14 mouse cellular contexts compared by ENCODE assay signal in the genomic region with DNA sequence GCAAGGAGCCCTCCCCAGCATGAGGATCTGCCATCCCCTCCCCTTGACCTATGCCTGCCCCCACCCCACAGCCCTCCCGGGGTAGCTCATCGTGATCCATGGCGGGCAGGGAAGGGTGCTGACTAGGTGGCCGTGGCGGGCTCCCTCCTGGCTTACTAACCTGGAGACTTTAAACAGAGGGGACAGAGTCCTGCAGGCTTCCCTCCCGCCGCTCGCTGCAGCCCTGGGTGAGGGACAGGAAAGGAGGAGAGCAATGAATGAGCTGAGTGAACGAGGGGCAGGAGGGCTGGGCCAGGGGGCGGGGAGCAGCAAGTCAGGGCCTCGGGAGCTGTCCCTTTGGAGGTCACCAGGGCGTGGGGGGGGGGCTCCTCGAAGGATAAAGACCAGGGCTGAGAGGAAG. TPM values are rescaled to one million over a fixed set of nuclear protein-coding genes. Genes with fewer than 3 reads are reported as not detected.
A peak's percentile ranks its signal among the peaks of the same experiment; 100 is the strongest.
DNase-seq lines count a peak whose midpoint lies in the region; ATAC-seq and TF ChIP-seq lines count a peak whose summit lies in the region.
"Had no signal": no experiment of that assay in that cellular context is flagged by ENCODE, and none has a peak within 500 bp of the region (broad histone marks: within the 10 kb centered on the region; RNA-seq: fewer than 3 reads in every experiment).

No protein-coding gene starts in this region.

- H3K4me2 ChIP-seq in forebrain, postnatal 0 days (ENCODE audit: low read depth), result no peak overlapping the region
- peak overlapping the region; percentile 14; the same call in 1 of the 2 replicates for H3K4me2 ChIP-seq in neural tube, embryonic 12.5 days (replicated peaks)
- H3K4me2 ChIP-seq in neural tube, embryonic 15.5 days, result no peak overlapping the region
- H3K4me2 ChIP-seq: lung, embryonic 15.5 days had no signal

- under 1% methylated on average over 13 of the region's 13 CpGs for WGBS in forebrain, embryonic 10.5 days
- 27% methylated on average over 13 of the region's 13 CpGs for WGBS in forebrain, postnatal 0 days
- WGBS in neural tube, embryonic 12.5 days, result 3% methylated on average over 13 of the region's 13 CpGs
- WGBS in neural tube, embryonic 15.5 days, result 7% methylated on average over 13 of the region's 13 CpGs
- 3% methylated on average over 13 of the region's 13 CpGs for WGBS in limb, embryonic 10.5 days
- WGBS in lung, adult 2 months, result 15% methylated on average over 13 of the region's 13 CpGs

- no peak for ATAC-seq in forebrain, postnatal 0 days
- ATAC-seq in neural tube, embryonic 12.5 days (ENCODE audit: low FRiP score, low read depth), result no peak
- ATAC-seq in neural tube, embryonic 15.5 days (ENCODE audit: low FRiP score), result no peak
- no peak for ATAC-seq in megakaryocyte-erythroid progenitor cell, adult 5-6 weeks (replicated peaks; ENCODE audit: low FRiP score, low TSS enrichment, poor library complexity, severe bottlenecking)
- ATAC-seq: Patski had no signal

- TF ChIP-seq CTCF in forebrain, postnatal 0 days (IDR thresholded peaks at IDR 0.05; ENCODE audit: low read depth), result no peak
- no peak for TF ChIP-seq CTCF in lung, adult 2 months (IDR thresholded peaks at IDR 0.05; ENCODE audit: insufficient read depth, low read length)

- peaks cover 90% of the 10 kb centered on the region for H3K4me1 ChIP-seq in forebrain, embryonic 10.5 days
- peaks cover 27% of the 10 kb centered on the region for H3K4me1 ChIP-seq in forebrain, postnatal 0 days (ENCODE audit: insufficient read depth)
- peaks cover 81% of the 10 kb centered on the region for H3K4me1 ChIP-seq in neural tube, embryonic 12.5 days
- peaks cover 81% of the 10 kb centered on the region for H3K4me1 ChIP-seq in neural tube, embryonic 15.5 days
- H3K4me1 ChIP-seq in limb, embryonic 10.5 days, result peaks cover 67% of the 10 kb centered on the region
- H3K4me1 ChIP-seq in lung, adult 2 months (ENCODE audit: control insufficient read depth, insufficient read depth, low read length), result no peaks in the 10 kb centered on the region

- peaks cover 98% of the 10 kb centered on the region for H3K27me3 ChIP-seq in forebrain, embryonic 10.5 days (ENCODE audit: poor library complexity, severe bottlenecking)
- H3K27me3 ChIP-seq in forebrain, postnatal 0 days (ENCODE audit: insufficient read depth, low read length), result no peaks in the 10 kb centered on the region
- peaks cover 41% of the 10 kb centered on the region for H3K27me3 ChIP-seq in neural tube, embryonic 12.5 days (replicated peaks)
- no peaks in the 10 kb centered on the region for H3K27me3 ChIP-seq in neural tube, embryonic 15.5 days (replicated peaks)
- peaks cover 99% of the 10 kb centered on the region for H3K27me3 ChIP-seq in limb, embryonic 10.5 days (ENCODE audit: low read depth, poor library complexity, severe bottlenecking)

- H3K27ac ChIP-seq in forebrain, embryonic 10.5 days, result peak overlapping the region; percentile 70
- no peak overlapping the region for H3K27ac ChIP-seq in forebrain, postnatal 0 days (ENCODE audit: low read depth, low read length)
- no peak overlapping the region for H3K27ac ChIP-seq in neural tube, embryonic 12.5 days
- no peak overlapping the region for H3K27ac ChIP-seq in neural tube, embryonic 15.5 days (replicated peaks)
- H3K27ac ChIP-seq in limb, embryonic 10.5 days, result peak overlapping the region; percentile 44; the same call in 1 of the 2 replicates
- H3K27ac ChIP-seq: embryonic facial prominence, embryonic 13.5 days; gastrocnemius, adult 2 months; lung, embryonic 15.5 days had no signal

- DNase-seq in forebrain, embryonic 10.5 days (ENCODE audit: extremely low spot score, low spot score), result no peak
- no peak for DNase-seq in forebrain, postnatal 0 days
- DNase-seq in limb, embryonic 10.5 days (ENCODE audit: low spot score), result no peak
- no peak for DNase-seq in lung, adult 2 months
- DNase-seq in adrenal gland, postnatal 14 days, result no peak
- DNase-seq: gastrocnemius, adult 2 months; heart, postnatal 36 days; layer of hippocampus, postnatal 36 days had no signal

- H3K9me3 ChIP-seq in forebrain, embryonic 10.5 days, result no peaks in the 10 kb centered on the region
- no peaks in the 10 kb centered on the region for H3K9me3 ChIP-seq in forebrain, postnatal 0 days (ENCODE audit: low read length)
- no peaks in the 10 kb centered on the region for H3K9me3 ChIP-seq in neural tube, embryonic 12.5 days
- H3K9me3 ChIP-seq in neural tube, embryonic 15.5 days (replicated peaks), result no peaks in the 10 kb centered on the region
- H3K9me3 ChIP-seq in limb, embryonic 10.5 days (replicated peaks), result no peaks in the 10 kb centered on the region
- H3K9me3 ChIP-seq: embryonic facial prominence, embryonic 13.5 days; lung, embryonic 15.5 days had no signal

- H3K36me3 ChIP-seq in forebrain, embryonic 10.5 days (replicated peaks), result no peaks in the 10 kb centered on the region
- H3K36me3 ChIP-seq in forebrain, postnatal 0 days (ENCODE audit: insufficient read depth), result peaks cover 6% of the 10 kb centered on the region; the same call in 1 of the 2 replicates
- no peaks in the 10 kb centered on the region for H3K36me3 ChIP-seq in neural tube, embryonic 12.5 days
- H3K36me3 ChIP-seq in neural tube, embryonic 15.5 days, result no peaks in the 10 kb centered on the region
- no peaks in the 10 kb centered on the region for H3K36me3 ChIP-seq in limb, embryonic 10.5 days
- H3K36me3 ChIP-seq: embryonic facial prominence, embryonic 13.5 days; lung, embryonic 15.5 days had no signal

- no peak for TF ChIP-seq POLR2A in lung, adult 2 months (IDR thresholded peaks at IDR 0.05; ENCODE audit: borderline replicate concordance, extremely low read depth, low read depth, low read length)

- peak overlapping the region; percentile 22 for H3K4me3 ChIP-seq in forebrain, embryonic 10.5 days
- H3K4me3 ChIP-seq in forebrain, postnatal 0 days (ENCODE audit: low read depth, low read length), result no peak overlapping the region
- no peak overlapping the region for H3K4me3 ChIP-seq in neural tube, embryonic 12.5 days
- H3K4me3 ChIP-seq in neural tube, embryonic 15.5 days (replicated peaks), result no peak overlapping the region
- peak overlapping the region; percentile 30 for H3K4me3 ChIP-seq in limb, embryonic 10.5 days
- H3K4me3 ChIP-seq in lung, adult 2 months (replicated peaks; ENCODE audit: extremely low read depth, low read depth, low read length), result no peak overlapping the region
- H3K4me3 ChIP-seq: embryonic facial prominence, embryonic 13.5 days; gastrocnemius, adult 2 months; lung, embryonic 15.5 days had no signal

- H3K9ac ChIP-seq in forebrain, postnatal 0 days, result no peak overlapping the region
- no peak overlapping the region for H3K9ac ChIP-seq in neural tube, embryonic 12.5 days
- H3K9ac ChIP-seq in neural tube, embryonic 15.5 days (replicated peaks), result no peak overlapping the region
- H3K9ac ChIP-seq: embryonic facial prominence, embryonic 13.5 days; lung, embryonic 15.5 days had no signal

RNA-seq across cellular contexts. Expression of a gene that starts 9.4 kb away (rescaled TPM):
- polyA plus RNA-seq in forebrain, embryonic 10.5 days (2016; fragmentation: Nextera tagmentation; extraction: Ambion mirVana), result 0.91 and 1.1 TPM in 2 replicates
- 50.1 and 70.7 TPM in 2 replicates for total RNA-seq in forebrain, postnatal 0 days (2014; rRNA removed)
- polyA plus RNA-seq in forebrain, postnatal 0 days (2015; fragmentation: Nextera tagmentation; extraction: Ambion mirVana), result 8.9 and 12.0 TPM in 2 replicates
- polyA plus RNA-seq in neural tube, embryonic 12.5 days (2016; fragmentation: Nextera tagmentation; extraction: Ambion mirVana), result 6.4 and 7.9 TPM in 2 replicates
- polyA plus RNA-seq in neural tube, embryonic 15.5 days (2015; fragmentation: Nextera tagmentation; extraction: Ambion mirVana), result 7.2 and 10.5 TPM in 2 replicates
- polyA plus RNA-seq in limb, embryonic 10.5 days (2016; fragmentation: Nextera tagmentation; extraction: Ambion mirVana), result 0.24 and 0.25 TPM in 2 replicates
- not detected in 2 replicates for total RNA-seq in megakaryocyte-erythroid progenitor cell, adult 5-6 weeks (2014; fragmentation: Nextera tagmentation)
- not detected in 2 replicates for total RNA-seq in megakaryocyte-erythroid progenitor cell, adult 5-6 weeks (2017)
- polyA plus RNA-seq in lung, adult 2 months (2012; rRNA removed), result 6.4 and 7.0 TPM in 2 replicates
- total RNA-seq in adrenal gland, postnatal 14 days (2021), result 9.2 and 10.1 TPM in 2 replicates

Comparison
In these comparisons a context has a peak if more than half of its experiments do, and no peak if none do; other contexts are left out.
1. H3K27ac ChIP-seq: peak in forebrain, embryonic 10.5 days (single experiment) and limb, embryonic 10.5 days (single experiment); none in forebrain, postnatal 0 days (single experiment), neural tube, embryonic 12.5 days (single experiment) and neural tube, embryonic 15.5 days (single experiment).
2. H3K4me3 ChIP-seq: peak in forebrain, embryonic 10.5 days (single experiment) and limb, embryonic 10.5 days (single experiment); none in forebrain, postnatal 0 days (single experiment), neural tube, embryonic 12.5 days (single experiment), neural tube, embryonic 15.5 days (single experiment) and lung, adult 2 months (single experiment).